Mouse (Mus musculus): Measurements from ENCODE around the gene Cilp2.

GRCm38 (mm10) chr8:69879678-69880077 lies 7.8 kb downstream of the Cilp2 start:
- TF ChIP-seq CTCF (IDR thresholded peaks at IDR 0.05; ENCODE audit: extremely low read depth, insufficient read depth, insufficient read length, insufficient replicate concordance) (no peak), POLR2A (IDR thresholded peaks at IDR 0.05; ENCODE audit: low read depth, low read length) (no peak)

Measured in spleen, adult 2 months (tissue).